Mouse (Mus musculus) adrenal gland, postnatal 14 days (tissue): ENCODE measurements around the gene Dock4. TPM values are rescaled to one million over a fixed set of nuclear protein-coding genes. Genes with fewer than 3 reads are reported as not detected.

ENCODE experiments used
- DNase-seq: peaks from one replicate; pipeline ENCODE4 v3.0.0; 2021; ENCODE audit warnings: mixed read lengths
- total RNA-seq: library from RNA; stranded (reverse); gene quantifications from 2 replicates; pipeline ENCODE4 v1.2.3, GENCODE M21; 2021

Gene Dock4
- total RNA-seq, 1 experiment from 2014 or later = 19.9 TPM

DNA sequence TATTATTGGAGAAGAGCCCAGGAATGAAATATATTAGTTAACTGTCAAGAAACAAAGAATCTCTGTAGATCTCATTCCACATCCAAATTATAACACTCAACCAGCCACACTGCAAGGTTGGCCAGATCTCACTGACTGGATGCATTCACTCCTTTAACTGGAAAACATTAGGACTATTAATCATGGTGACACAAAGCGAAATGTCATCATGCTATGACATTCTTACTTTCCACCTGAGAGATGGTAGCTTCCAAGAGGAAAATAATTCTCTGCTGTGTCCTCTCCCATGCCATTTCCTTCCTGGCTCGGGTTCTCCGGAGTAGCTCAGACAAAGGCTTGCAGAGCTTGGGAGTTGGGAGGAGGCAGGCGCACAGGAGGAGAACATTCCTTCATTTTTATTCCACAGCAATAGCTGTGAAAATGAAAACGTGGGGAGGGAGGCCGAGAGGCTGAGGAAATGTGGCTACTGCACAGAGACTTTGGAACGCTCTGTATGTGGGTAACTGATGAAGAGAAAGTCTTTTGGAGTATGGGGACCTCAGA is 17.0 kb downstream of the Dock4 start:
- no peak for DNase-seq

DNA sequence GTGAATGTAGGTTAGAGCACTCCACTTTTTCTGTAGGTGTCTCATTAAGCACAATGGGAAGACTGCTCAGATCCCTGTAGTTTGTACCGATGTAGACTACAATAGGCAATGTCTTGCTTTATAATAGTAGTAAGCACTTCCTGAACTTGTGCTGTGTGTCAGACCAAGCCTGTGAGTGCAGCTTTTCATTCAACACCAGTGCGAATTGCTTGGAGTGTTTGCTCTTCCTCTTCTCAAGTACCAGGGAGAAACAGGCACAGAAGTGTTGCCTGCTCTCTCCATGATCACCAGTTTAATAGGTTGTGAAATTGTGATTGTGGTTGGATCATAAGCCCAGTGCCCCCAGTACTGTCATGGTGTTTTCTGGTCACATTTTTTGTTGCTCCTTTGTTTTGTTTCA is 18.1 kb downstream of the Dock4 start:
- no peak for DNase-seq

DNA sequence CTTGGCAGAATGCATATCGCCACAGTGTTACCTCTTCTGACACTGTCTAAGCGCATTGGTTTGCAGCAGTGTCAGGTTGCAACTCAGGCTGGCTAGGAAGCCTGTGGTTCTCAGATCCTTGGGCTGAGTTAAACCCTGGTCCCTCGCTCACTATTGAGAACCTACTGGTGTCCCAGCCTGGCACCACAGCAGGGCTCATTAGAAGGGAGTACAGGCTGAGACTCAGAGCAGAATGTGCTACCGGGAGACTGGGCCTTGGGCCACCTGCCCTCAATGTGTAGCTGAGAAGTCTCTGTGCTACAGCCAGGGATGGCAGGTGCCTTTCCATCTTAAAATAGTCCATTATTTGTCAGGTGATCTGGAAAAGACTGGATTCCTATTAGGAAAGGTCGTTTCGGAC is 18.5 kb downstream of the Dock4 start:
- no peak for DNase-seq

DNA sequence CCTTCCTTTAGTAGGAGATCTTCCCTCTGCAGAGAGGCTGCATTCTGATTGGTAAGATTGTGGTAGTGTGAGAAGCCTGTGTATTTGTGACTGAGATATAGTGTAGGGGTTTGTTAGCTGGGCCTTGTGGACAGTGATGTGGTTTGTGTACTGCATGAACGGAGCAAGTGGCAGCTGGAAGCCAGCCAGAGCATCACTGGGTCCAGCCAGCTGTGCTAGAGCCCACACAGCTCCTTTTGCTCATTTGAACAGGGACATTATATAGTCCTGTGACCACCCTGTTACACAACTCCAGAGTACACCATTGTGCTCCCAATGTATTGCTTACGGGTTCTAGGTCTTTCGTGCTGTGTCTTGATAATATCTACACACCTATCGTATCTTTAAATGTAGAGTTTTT is 22.5 kb downstream of the Dock4 start:
- no peak for DNase-seq

DNA sequence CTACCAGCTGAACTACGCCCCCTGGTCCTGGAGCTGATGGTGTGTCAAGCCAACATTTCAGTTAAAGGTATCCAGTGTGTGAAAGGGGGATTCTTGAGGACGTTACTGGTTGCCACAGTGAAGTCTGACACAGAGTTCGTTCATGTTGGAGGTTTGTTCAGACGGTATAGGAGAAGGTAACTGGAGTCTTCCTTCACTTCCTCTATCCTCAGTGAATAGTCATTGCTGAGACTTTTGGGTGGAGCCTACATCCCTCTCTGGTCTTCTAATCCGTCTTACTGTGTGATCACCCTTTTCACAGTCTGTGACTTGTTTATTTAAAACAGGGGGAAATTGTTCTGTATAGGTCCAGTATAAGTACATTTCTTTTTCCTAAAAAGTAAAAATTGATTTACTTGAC is 23.3 kb downstream of the Dock4 start:
- no peak for DNase-seq

DNA sequence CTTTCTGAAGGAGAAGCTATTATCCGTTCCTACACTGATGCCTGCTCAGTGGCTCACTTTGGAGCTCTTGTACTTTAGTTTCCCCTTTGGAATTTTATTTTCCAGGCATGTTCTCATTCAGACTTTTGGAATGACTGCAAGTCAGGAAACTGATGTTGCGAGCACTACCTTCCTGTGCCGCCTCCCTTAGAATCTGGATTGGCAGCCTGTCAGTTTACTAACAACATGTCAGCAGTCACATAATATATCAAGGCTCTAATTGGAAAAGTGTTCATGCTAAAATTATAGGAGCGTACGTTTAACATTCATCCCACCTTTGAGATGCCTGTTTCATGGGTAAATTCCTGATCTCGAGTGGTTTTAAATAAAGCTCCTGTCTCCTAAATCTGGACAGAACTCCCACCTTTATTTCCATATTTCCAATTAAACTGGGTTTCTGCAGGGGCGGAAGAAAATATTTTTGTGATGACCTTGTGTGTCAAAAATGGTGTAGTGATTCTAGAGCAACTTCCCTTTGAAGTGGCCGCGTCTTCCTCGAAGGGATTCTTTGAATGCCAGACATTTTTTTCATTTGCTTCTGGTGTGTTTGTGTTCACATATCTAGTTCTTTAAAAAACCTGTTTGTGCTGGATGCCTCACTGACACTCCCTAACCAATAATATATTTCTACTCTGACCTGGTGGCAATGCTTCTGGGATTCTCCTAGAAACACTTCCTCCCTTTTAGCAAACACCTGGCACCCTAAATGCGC is 26.1 kb downstream of the Dock4 start:
- peak; percentile 35 for DNase-seq

DNA sequence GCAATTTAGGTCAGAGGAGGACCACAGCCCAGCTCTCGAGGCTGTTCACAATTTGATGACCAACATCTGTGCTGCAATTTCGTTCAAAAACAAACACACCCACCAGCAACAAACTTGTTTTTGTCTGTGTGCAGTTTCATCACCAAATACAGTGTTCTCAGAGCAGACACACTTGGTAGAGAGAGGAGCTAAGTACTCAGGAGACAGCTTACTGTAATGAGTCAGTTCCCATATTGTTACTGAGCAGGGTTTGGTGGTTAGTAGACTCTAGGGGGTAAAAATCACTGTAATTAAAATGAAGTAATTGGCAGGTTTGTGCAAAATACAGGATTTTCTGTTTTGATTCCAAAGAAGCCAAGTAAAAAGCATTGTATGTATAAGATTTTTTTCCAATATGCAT is 28.0 kb downstream of the Dock4 start:
- DNase-seq = no peak

DNA sequence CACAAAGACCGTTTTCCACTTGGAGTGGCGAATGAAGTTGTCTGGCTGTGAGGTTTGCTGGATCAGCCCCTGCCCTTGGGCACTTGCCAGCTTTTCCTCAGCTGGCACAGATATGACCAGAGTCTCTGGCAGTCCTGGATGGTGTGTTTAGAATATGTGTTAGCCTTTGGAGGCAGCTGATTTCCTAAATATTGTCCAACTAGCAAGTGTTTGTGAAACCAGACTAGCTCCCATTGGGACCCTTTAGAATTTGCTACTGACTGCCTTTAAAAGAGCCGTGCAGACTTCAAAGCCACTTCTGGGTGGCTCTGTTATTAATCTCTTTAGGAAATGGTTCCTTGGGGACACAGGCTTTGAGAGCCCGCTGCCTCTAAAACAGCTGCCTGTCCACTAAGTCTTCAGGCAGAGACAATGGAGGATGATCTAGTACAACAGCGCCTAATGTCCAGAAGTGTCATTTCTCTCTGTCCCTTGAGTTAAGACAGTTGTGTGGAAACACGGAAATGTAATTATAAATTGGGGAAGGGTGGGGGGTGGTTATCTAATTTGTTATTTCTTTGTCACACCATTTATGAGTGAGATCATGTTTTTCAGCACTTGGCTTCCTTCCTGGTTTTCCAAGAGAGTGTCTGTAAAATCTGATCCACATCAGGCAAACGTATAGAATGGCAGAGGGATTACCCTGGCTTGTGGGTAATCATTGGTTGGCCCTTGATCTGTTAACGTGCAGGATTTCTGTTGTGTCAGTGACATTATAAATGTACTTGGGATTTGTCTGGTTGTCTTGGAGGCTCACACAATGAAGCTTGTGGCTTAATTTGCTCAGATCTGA is 32.1 kb downstream of the Dock4 start:
- DNase-seq = peak; percentile 67

DNA sequence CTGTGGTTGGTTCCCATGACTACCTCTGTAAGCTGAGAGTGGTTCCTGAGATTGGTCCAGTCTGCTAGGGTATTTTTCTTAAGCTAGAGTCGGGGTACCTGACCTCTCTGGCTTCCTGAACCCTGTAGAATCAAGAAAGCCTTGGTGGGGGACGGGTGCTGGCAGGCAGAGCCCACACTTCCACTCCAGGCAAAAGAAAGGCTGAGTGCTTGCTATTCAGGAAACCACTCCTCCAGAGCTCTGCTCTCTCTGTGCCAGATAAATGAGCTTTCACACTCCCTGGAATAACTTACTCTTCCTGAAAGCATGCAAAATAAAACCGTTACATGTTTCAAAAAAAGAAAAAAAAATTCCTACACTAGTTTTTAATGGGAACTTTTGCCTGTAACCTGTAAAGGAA is 38.5 kb downstream of the Dock4 start:
- no peak for DNase-seq

DNA sequence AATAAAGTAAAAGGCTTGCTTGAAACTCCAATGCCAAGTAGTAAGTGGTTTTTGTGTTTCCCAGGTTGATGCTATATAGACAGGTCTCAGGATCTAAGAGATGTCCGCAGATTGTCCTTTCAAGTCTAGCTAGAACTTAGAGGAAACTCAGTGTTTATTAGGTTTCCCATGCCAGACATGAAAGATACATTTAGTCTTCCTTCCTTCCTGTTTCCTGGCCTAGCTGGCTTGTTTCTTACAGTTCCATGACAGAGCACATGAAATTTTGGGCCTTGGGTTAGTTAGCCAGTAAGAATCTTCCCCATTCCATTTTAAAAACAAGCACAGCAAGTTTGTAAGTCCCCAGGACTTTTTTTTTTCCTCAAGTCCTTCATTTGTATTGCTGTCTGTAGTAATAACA is 39.5 kb downstream of the Dock4 start:
- no peak for DNase-seq

DNA sequence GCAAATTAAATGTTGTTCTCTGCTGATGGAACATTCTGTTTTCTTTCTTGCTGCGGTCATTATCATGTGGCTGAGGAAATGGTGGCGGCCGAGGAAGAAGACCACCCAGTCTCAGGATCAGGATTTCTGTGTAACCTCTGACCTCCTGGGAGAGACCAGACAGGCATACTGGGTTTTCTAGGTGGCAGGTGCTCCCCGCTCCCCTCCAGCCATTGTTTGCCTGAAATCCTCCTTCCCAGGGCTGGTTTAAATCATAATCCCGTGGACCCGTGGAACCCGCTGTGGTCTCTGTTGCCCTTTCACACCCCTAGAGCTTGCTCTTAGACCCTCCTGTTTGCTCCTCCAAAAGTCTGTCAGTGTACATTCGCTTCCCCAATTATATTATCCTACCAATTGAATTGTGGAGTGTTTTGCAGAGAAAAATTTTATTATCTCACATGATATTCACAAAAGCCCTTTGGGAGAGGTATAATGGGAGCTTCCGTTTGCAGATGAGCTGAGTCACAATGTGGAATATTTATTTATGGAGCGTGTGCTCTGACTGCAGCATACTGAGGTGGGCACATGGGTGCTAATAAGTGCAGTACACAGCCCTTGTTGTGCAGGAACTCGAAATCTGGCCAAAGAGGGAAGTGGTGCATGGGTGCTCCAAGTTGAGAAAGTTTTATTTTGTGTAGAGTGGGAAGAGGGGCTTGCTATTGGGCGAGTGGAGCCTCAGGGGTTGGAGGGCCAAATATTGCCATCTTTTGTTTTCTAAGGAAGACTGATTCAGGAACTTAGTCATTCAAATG is 40.5 kb downstream of the Dock4 start:
- DNase-seq = no peak

DNA sequence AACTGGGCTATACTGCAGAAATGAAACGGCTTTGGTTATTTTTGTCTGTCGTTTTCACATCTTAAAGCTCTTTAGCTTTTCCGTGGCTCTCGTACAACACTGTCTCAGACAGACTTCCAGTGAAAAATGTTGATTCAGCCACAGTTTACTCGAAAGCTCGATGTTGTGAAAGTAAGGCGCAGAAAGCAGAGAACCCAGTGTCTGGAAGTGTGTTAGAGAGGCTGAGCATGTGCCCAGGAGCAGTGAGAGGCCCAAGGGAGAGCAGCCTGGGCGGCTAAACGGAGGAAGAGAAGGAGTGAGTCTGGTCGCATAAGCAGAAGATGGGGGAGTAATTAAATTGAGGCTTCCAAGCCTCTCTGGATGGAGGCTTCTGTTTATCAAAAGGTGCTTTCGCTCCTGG is 50.6 kb downstream of the Dock4 start:
- DNase-seq = peak; percentile 35

DNA sequence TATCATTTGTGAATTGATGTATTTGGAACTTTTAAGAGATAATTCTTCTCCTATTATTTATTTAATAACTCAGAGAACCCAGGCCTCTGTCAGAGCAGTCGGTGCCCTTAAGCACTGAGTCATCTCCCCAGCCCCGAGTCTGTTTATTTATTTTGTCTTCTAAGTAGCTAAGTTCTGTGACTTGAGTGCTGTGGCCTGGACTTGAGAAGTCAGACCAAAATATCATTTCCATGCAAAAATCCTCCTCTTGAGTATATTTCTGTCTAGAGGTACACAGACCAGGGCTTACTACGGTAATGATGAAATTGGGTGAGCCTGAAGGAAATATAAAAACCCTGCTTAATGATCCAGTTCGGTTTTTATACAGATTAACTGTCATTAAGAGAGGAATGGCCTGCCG is 52.1 kb downstream of the Dock4 start:
- no peak for DNase-seq

DNA sequence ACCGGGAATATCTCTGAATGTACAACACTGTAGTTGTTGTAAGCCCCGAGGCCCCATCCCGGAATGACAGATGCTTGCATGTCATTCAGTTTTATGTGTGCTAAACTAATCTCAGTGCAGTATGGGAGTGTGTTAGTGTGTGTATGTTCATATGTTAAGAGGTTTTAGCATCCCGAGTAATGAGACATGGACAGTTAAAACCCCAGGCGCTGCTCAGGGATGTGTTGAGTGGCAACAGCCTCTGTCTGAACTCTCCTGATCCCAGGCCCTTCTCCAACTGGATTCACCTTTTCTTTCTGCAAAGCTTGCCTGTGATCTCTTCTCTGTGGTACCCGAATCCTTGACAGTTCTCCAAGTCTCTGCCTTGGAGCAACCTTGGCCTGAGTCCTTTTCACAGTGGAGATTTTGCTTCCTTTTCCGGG is 52.5 kb downstream of the Dock4 start:
- no peak for DNase-seq

DNA sequence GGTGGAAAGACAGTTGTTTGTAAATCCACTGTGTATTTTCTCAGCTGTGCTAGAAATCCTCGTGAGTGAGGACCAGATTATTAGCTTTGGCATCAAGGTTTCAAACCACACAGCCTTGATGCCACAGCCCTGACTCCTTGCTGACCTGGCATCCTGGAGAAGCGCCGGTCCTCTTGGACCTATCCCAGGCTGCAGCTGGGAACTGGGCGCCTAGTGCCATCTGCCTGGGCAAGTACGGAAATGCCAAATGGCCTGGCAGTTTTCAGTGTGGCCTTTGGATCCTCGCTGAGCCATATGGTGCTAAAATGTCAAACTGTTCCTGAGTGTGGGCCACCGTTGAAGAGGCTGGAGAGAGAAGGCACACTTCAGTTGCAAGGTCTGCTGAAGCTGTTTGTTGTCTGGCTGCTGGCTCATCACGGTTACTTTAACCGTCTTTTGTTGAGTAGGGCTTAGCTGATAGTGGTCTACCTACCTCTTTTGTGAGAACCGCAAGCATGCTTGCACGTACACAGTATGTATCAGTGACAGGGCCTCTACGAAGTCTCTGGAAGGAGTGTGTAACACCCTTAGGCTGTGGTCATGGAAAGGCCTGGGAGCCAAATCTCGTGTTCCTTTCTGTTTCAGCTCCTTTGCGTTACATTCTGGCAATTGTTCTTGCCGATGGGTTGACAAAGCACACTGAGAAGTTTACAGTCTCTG is 53.3 kb downstream of the Dock4 start:
- peak; percentile 75 for DNase-seq

DNA sequence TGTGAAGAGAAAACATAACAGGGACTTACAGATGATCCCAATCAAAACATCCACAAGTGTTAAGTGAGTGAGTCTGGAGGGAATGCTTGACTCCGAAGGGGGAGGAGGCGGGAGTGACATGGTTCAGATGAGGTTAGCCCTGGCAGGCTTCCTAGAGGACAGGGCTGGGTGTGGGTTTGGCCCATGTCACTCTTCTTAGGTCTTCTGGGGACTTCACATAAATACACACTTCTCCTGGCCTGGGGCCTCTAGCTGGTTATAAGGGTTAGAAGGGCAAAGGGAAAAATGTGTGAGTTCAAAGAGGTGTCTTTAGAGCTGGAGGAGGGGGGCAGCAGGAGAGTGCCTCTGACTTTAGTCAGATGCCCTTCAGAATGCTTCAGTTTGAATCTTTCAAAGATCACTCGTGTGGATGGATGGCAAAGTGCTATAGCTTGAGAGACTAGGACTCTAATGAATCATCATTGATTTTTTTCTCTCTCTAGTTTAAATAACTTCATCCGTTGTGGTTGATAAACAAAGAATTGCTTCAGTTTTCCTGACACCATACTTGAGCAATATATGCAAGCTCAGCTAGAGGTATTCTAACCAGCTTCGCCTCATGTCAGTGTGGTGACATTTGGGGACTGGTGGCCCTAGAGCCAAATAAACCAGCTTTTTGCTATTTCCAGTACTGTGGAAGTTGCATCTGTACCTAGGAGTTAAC is 54.0 kb downstream of the Dock4 start:
- peak; percentile 58 for DNase-seq

DNA sequence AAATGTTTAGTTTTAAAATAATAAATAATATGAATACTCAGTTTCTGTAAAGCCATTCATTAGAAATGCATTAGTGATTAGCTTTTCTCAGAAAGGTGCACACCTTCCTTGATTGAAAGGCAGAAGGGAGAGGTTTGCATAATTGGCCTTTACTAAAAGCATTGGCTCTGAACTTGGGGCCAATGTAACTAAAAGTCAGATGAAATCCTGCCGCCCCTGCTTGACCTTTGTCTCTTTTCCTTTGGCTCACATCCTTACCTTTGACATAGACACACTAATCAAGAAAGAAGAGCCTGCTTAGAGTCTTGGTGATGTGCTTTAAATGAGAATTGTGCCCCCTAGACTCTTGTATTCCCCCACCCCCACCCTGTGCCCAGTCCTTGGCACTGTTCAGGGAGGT is 55.4 kb downstream of the Dock4 start:
- no peak for DNase-seq

DNA sequence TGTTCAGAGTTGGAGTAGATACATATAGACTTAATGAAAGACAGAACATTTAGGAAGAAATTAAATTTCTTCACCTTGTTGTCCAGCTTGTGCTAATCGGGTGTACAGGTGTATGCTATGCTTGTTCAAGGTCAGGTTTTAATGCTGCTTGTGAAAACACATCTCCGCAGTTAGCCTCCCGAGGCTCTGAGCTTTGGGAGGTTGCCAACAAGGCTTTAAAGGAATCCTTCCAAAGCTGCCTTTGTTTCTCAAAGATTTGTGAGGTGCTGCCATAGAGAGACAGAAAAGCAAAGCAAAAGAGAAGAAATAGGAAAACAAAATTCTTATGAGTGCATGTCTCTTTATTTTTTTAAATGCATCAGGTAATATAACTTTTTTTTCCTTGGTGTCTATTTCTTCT is 57.8 kb downstream of the Dock4 start:
- DNase-seq = no peak

DNA sequence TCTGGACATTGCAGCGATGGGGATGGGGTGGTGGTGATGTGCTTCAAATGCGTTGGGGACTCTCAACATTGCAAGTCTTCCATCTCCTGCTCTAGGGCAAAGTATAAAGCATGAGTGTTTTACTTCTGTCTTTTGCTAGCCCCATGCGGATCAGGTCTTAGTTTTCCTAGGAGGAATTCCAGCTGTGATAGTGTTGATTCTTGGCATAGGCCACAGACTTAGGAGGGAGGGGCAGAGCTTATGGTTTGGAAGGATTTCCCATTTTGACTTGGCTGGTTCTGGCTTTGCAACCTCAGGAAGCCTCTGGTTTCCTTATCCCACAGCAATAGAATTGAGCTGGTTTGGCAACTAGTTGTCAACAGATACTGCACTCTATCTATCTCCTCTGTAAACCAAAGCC is 58.9 kb downstream of the Dock4 start:
- DNase-seq = no peak

DNA sequence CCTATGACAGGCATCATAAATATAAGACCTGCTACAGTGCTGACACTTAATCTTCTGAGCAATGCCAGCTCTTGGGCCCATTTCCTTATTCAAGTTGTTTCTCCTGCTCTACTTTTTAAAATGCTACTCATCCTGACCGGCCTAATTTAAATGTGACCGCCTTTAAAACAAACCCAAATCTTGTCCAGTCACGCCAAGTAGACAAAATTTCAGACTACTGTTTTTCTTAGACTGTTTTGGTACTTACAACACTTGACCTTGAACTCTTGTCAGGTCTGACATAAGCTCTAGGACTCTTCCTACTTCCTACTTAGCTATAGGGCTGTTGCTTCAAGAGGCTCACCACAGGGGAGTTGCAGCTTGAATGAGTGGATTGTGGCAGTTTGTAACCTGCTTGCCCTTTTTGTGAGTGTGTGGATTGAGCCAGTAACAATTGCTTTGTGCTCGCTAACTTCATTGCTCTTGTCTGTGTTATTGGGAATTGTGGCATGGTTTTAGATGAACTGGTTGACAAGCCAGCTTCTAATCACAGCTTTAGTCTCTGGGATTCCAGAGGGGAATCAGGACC is 62.2 kb downstream of the Dock4 start:
- DNase-seq = no peak

DNA sequence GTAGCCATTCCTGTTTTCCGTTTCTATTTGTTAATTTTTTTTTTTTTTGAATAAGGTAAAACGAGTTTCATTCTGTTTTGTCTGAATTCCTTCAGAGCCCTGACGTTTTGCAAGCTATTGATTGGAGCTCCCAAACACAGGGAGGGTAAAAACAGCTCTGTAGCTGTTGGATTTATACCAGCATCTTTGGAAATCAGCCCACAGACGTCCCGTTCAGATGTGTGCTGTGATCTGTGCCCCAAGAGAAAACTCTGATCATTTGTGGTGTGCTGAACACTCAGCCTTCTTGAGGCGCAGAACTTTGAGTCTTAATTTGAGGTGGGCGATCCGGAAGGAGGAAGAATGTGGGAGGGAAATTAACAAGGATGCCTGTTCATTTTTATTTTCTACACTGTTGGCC is 62.7 kb downstream of the Dock4 start:
- no peak for DNase-seq
